Mouse (Mus musculus): ENCODE data around the gene Ttll12. TPM values are rescaled to one million over a fixed set of nuclear protein-coding genes. Genes with fewer than 3 reads are reported as not detected.
A peak's percentile ranks its signal among the peaks of the same experiment; 100 is the strongest.

Gene Ttll12
- polyA plus RNA-seq, 1 experiment from 2014 or later = 19.8 TPM

DNA sequence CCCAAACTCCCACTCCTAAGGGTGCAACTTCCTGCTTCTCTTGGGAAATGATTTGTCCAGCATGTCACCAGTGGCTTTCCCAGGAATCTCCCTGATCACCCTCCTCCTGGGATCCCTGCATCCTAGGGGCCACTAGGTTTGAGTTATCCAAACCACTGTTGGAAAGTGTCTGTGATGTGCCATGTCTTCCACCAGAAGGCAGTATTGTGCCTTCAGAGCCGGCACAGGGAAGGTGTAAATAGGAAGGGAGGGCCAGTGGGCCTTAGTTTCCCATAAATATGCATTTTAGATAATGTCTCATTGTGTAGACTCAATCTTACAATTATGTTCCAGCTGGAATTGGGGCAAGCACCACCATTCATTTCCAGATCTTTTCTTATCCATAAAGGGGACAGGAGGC is 39.1 kb upstream of the Ttll12 start:
- Histone ChIP-seq H3K4me2 (ENCODE audit: low read length) (no peak overlapping the region), H3K4me3 (ENCODE audit: control insufficient read depth in 1 of 2, insufficient read depth in 1 of 2, low read depth in 1 of 2, low read length in 2 of 2) (no peak overlapping the region), H3K27ac (replicated peaks in 1 of 2; ENCODE audit: control insufficient read depth in 1 of 2, insufficient read depth in 1 of 2, low read depth in 2 of 2, low read length in 2 of 2) (no peak overlapping the region), H3K9me3 (ENCODE audit: control insufficient read depth, low read length) (peaks cover 5% of the 10 kb centered on the region), H3K9ac (ENCODE audit: low read length) (no peak overlapping the region), H3K27me3 (ENCODE audit: control insufficient read depth, insufficient read depth, low read length) (no peaks in the 10 kb centered on the region), H3K36me3 (ENCODE audit: control insufficient read depth, insufficient read depth, low read length) (no peaks in the 10 kb centered on the region), H3K4me1 (ENCODE audit: control insufficient read depth in 2 of 2, insufficient read depth in 2 of 2, low read length in 2 of 2) (peaks cover 19 to 20% of the 10 kb centered on the region in 2 experiments)
- no peak for ATAC-seq (ENCODE audit: insufficient number of reproducible peaks, insufficient read depth, low FRiP score, low read depth)
- WGBS = 5% methylated on average over 1 of the region's 1 CpGs

DNA sequence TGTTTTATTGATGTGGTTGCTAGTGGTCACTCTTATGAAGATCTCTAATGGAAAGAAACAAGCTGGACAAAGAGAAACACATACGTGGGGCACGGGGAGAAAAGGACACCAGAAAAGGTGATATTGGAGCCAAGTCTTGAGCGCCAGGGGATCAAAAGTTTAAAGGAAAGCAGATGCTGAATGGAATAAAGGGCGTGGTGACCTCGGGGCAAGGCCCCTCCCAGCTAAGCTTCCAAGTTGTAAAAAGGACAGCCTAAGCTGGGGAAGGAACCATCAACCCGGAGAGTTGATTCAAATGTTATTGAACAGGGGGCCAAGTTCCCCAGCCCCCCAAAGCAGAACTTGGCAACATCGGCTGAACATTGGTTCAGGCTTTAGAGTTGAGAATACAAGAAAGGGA is 36.1 kb upstream of the Ttll12 start:
- no peak overlapping the region for H3K4me2 ChIP-seq (ENCODE audit: low read length)
- no peak overlapping the region for H3K9ac ChIP-seq (ENCODE audit: low read length)
- H3K9me3 ChIP-seq (ENCODE audit: control insufficient read depth, low read length) = peaks cover 5% of the 10 kb centered on the region
- no peaks in the 10 kb centered on the region for H3K27me3 ChIP-seq (ENCODE audit: control insufficient read depth, insufficient read depth, low read length)
- 75% methylated on average over 7 of the region's 7 CpGs for WGBS
- ATAC-seq (ENCODE audit: insufficient number of reproducible peaks, insufficient read depth, low FRiP score, low read depth) = no peak
- H3K36me3 ChIP-seq (ENCODE audit: control insufficient read depth, insufficient read depth, low read length) = no peaks in the 10 kb centered on the region
- H3K4me3 ChIP-seq (ENCODE audit: control insufficient read depth in 1 of 2, insufficient read depth in 1 of 2, low read depth in 1 of 2, low read length in 2 of 2) = no peak overlapping the region
- peaks cover 0 to 1% of the 10 kb centered on the region in 2 experiments; a peak in 1 of 4 replicates for H3K4me1 ChIP-seq (ENCODE audit: control insufficient read depth in 2 of 2, insufficient read depth in 2 of 2, low read length in 2 of 2)
- H3K27ac ChIP-seq (replicated peaks in 1 of 2; ENCODE audit: control insufficient read depth in 1 of 2, insufficient read depth in 1 of 2, low read depth in 2 of 2, low read length in 2 of 2) = no peak overlapping the region

GRCm38 (mm10) chr15:83629716-83630115 is 34.8 kb upstream of the Ttll12 start:
- Histone ChIP-seq H3K4me1 (ENCODE audit: control insufficient read depth in 2 of 2, insufficient read depth in 2 of 2, low read length in 2 of 2) (no peaks in the 10 kb centered on the region), H3K9ac (ENCODE audit: low read length) (no peak overlapping the region), H3K4me2 (ENCODE audit: low read length) (no peak overlapping the region), H3K27me3 (ENCODE audit: control insufficient read depth, insufficient read depth, low read length) (no peaks in the 10 kb centered on the region), H3K36me3 (ENCODE audit: control insufficient read depth, insufficient read depth, low read length) (no peaks in the 10 kb centered on the region), H3K4me3 (ENCODE audit: control insufficient read depth in 1 of 2, insufficient read depth in 1 of 2, low read depth in 1 of 2, low read length in 2 of 2) (no peak overlapping the region), H3K27ac (replicated peaks in 1 of 2; ENCODE audit: control insufficient read depth in 1 of 2, insufficient read depth in 1 of 2, low read depth in 2 of 2, low read length in 2 of 2) (no peak overlapping the region), H3K9me3 (ENCODE audit: control insufficient read depth, low read length) (peaks cover 5% of the 10 kb centered on the region)
- no peak for ATAC-seq (ENCODE audit: insufficient number of reproducible peaks, insufficient read depth, low FRiP score, low read depth)
- WGBS = 67% methylated on average over 3 of the region's 3 CpGs

DNA sequence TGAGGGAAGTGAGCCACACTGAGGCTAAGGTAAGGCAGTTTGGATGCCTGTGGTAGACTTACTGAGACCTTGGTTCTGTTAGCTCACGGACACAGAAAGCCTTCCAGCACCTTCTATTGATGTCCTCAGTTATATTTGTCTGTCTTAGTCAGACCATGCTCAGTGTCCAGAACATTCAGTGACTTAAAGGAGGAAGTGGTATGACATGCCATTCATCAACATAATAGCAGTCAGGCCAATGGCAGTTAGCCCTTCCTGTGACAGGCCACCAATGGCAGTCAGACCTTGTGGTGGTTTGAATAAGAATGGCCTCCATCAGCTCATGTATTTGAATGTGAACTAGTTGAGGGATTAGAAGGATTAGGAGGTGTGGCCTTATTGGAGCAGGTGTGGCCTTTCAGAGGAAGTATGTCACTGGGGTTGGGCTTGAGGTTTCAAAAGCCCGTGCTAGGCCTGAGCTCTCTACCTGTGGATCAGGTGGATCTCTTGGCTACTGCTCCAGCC is 31.2 kb upstream of the Ttll12 start:
- Histone ChIP-seq H3K4me2 (ENCODE audit: low read length) (no peak overlapping the region), H3K9me3 (ENCODE audit: control insufficient read depth, low read length) (peaks cover 5% of the 10 kb centered on the region), H3K4me1 (ENCODE audit: control insufficient read depth in 2 of 2, insufficient read depth in 2 of 2, low read length in 2 of 2) (no peaks in the 10 kb centered on the region), H3K27ac (replicated peaks in 1 of 2; ENCODE audit: control insufficient read depth in 1 of 2, insufficient read depth in 1 of 2, low read depth in 2 of 2, low read length in 2 of 2) (no peak overlapping the region), H3K9ac (ENCODE audit: low read length) (no peak overlapping the region), H3K27me3 (ENCODE audit: control insufficient read depth, insufficient read depth, low read length) (no peaks in the 10 kb centered on the region), H3K4me3 (ENCODE audit: control insufficient read depth in 1 of 2, insufficient read depth in 1 of 2, low read depth in 1 of 2, low read length in 2 of 2) (no peak overlapping the region), H3K36me3 (ENCODE audit: control insufficient read depth, insufficient read depth, low read length) (no peaks in the 10 kb centered on the region)
- no peak for ATAC-seq (ENCODE audit: insufficient number of reproducible peaks, insufficient read depth, low FRiP score, low read depth)
- WGBS = 92% methylated on average over 2 of the region's 2 CpGs

- no peaks in the 10 kb centered on the region for H3K4me1 ChIP-seq (ENCODE audit: control insufficient read depth in 2 of 2, insufficient read depth in 2 of 2, low read length in 2 of 2)
- no peaks in the 10 kb centered on the region for H3K36me3 ChIP-seq (ENCODE audit: control insufficient read depth, insufficient read depth, low read length)
- H3K27ac ChIP-seq (replicated peaks in 1 of 2; ENCODE audit: control insufficient read depth in 1 of 2, insufficient read depth in 1 of 2, low read depth in 2 of 2, low read length in 2 of 2) = no peak overlapping the region
- H3K27me3 ChIP-seq (ENCODE audit: control insufficient read depth, insufficient read depth, low read length) = no peaks in the 10 kb centered on the region
- H3K9me3 ChIP-seq (ENCODE audit: control insufficient read depth, low read length) = no peaks in the 10 kb centered on the region
- no peak overlapping the region for H3K9ac ChIP-seq (ENCODE audit: low read length)
- no peak overlapping the region for H3K4me3 ChIP-seq (ENCODE audit: control insufficient read depth in 1 of 2, insufficient read depth in 1 of 2, low read depth in 1 of 2, low read length in 2 of 2)
- no peak overlapping the region for H3K4me2 ChIP-seq (ENCODE audit: low read length)
- 82% methylated on average over 3 of the region's 3 CpGs for WGBS
- ATAC-seq (ENCODE audit: insufficient number of reproducible peaks, insufficient read depth, low FRiP score, low read depth) = no peak
These were observed 20.3 kb upstream of the Ttll12 start for GRCm38 (mm10) chr15:83615245-83615644.

DNA sequence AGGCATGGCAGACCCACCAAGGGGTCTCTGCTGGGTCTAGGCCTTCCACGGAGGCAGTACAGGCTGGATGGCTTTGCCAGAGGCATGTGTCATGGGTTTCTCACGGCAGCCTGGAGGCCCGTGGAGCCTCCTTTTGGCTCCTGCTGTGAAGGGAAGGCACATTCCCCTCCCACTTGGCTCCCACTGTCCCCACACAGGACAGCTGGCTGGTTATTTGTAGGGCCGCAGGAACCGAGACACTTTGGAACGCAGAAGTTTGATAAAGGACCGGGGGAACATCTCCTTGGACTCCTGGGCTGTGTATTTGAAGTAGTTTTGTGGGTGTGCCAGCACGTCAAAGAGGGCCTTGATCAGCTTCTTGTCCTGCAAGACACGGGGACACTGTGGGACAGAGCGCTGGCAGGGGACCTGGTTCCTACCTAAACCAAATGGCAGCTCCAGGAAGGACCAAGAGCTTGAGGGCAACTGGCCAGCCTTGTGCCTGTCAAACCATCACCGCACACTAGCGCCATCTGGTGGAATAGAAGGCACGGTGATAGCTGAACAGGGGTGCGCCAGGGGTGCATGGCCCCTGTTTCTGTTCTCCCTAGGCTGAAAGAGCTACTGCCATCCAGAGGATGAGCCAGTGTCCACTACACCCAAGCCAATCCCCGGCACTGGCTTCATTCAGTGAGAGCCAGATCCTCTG is 12.3 kb upstream of the Ttll12 start:
- Histone ChIP-seq H3K36me3 (ENCODE audit: control insufficient read depth, insufficient read depth, low read length) (no peaks in the 10 kb centered on the region), H3K27ac (replicated peaks in 1 of 2; ENCODE audit: control insufficient read depth in 1 of 2, insufficient read depth in 1 of 2, low read depth in 2 of 2, low read length in 2 of 2) (no peak overlapping the region), H3K27me3 (ENCODE audit: control insufficient read depth, insufficient read depth, low read length) (no peaks in the 10 kb centered on the region), H3K4me3 (ENCODE audit: control insufficient read depth in 1 of 2, insufficient read depth in 1 of 2, low read depth in 1 of 2, low read length in 2 of 2) (no peak overlapping the region), H3K9ac (ENCODE audit: low read length) (no peak overlapping the region), H3K9me3 (ENCODE audit: control insufficient read depth, low read length) (no peaks in the 10 kb centered on the region), H3K4me2 (ENCODE audit: low read length) (no peak overlapping the region), H3K4me1 (ENCODE audit: control insufficient read depth in 2 of 2, insufficient read depth in 2 of 2, low read length in 2 of 2) (peaks cover 4 to 8% of the 10 kb centered on the region in 2 experiments; a peak in 1 of 4 replicates)
- no peak for ATAC-seq (ENCODE audit: insufficient number of reproducible peaks, insufficient read depth, low FRiP score, low read depth)
- WGBS = 42% methylated on average over 15 of the region's 15 CpGs

DNA sequence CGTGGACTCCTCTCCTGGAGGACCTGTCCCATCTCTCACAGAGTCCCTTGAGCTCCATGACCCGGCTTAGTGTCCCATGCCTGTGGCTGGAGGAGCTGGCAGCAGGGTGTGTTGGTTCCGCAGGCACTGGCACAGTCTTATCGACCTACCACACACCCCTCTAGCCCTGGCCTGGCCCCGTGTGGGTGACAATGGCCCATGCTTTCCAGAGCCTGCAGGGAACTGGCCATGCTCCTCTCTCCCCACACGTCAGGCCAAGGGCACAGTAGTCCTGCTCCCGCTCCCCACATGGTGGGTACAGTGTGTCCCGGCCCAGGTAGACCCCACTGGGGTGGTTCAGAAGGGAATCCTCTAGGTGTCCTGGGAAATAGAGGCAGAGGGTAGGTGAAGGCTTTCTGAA is 11.7 kb upstream of the Ttll12 start:
- H3K27ac ChIP-seq (replicated peaks in 1 of 2; ENCODE audit: control insufficient read depth in 1 of 2, insufficient read depth in 1 of 2, low read depth in 2 of 2, low read length in 2 of 2) = no peak overlapping the region
- H3K36me3 ChIP-seq (ENCODE audit: control insufficient read depth, insufficient read depth, low read length) = no peaks in the 10 kb centered on the region
- H3K27me3 ChIP-seq (ENCODE audit: control insufficient read depth, insufficient read depth, low read length) = no peaks in the 10 kb centered on the region
- H3K4me3 ChIP-seq (ENCODE audit: control insufficient read depth in 1 of 2, insufficient read depth in 1 of 2, low read depth in 1 of 2, low read length in 2 of 2) = no peak overlapping the region
- H3K4me2 ChIP-seq (ENCODE audit: low read length) = no peak overlapping the region
- H3K4me1 ChIP-seq (ENCODE audit: control insufficient read depth in 2 of 2, insufficient read depth in 2 of 2, low read length in 2 of 2) = peaks cover 4 to 8% of the 10 kb centered on the region in 2 experiments; a peak in 1 of 4 replicates
- ATAC-seq (ENCODE audit: insufficient number of reproducible peaks, insufficient read depth, low FRiP score, low read depth) = no peak
- no peak overlapping the region for H3K9ac ChIP-seq (ENCODE audit: low read length)
- no peaks in the 10 kb centered on the region for H3K9me3 ChIP-seq (ENCODE audit: control insufficient read depth, low read length)
- WGBS = 84% methylated on average over 8 of the region's 8 CpGs

GRCm38 (mm10) chr15:83606216-83606615 is 11.3 kb upstream of the Ttll12 start:
- 76% methylated on average over 11 of the region's 11 CpGs for WGBS
- H3K4me1 ChIP-seq (ENCODE audit: control insufficient read depth in 2 of 2, insufficient read depth in 2 of 2, low read length in 2 of 2) = peaks cover 4 to 8% of the 10 kb centered on the region in 2 experiments; a peak in 1 of 4 replicates
- peak; percentile 20; the same call in 1 of the 2 replicates for ATAC-seq (ENCODE audit: insufficient number of reproducible peaks, insufficient read depth, low FRiP score, low read depth)
- H3K4me3 ChIP-seq (ENCODE audit: control insufficient read depth in 1 of 2, insufficient read depth in 1 of 2, low read depth in 1 of 2, low read length in 2 of 2) = no peak overlapping the region
- no peak overlapping the region for H3K27ac ChIP-seq (replicated peaks in 1 of 2; ENCODE audit: control insufficient read depth in 1 of 2, insufficient read depth in 1 of 2, low read depth in 2 of 2, low read length in 2 of 2)
- no peaks in the 10 kb centered on the region for H3K36me3 ChIP-seq (ENCODE audit: control insufficient read depth, insufficient read depth, low read length)
- H3K9me3 ChIP-seq (ENCODE audit: control insufficient read depth, low read length) = no peaks in the 10 kb centered on the region
- H3K4me2 ChIP-seq (ENCODE audit: low read length) = no peak overlapping the region
- H3K27me3 ChIP-seq (ENCODE audit: control insufficient read depth, insufficient read depth, low read length) = no peaks in the 10 kb centered on the region
- no peak overlapping the region for H3K9ac ChIP-seq (ENCODE audit: low read length)
